Comparison of ENCODE assay signal across 12 mouse cellular contexts in genomic region chr19:21174636-21175035, GRCm38 (mm10).
DNase-seq lines count a peak whose midpoint lies in the region; ATAC-seq and TF ChIP-seq lines count a peak whose summit lies in the region.
"Had no signal": no experiment of that assay in that cellular context is flagged by ENCODE, and none has a peak within 500 bp of the region (broad histone marks: within the 10 kb centered on the region; RNA-seq: fewer than 3 reads in every experiment).

No protein-coding gene starts in this region.

- no peak for TF ChIP-seq CTCF in kidney, adult 2 months (conservative IDR thresholded peaks at IDR 0.05; ENCODE audit: insufficient read depth, insufficient read length, low read depth, low read length)

- H3K27ac ChIP-seq in kidney, adult 2 months (ENCODE audit: insufficient read depth, low read depth, low read length): peak overlapping the region; percentile 12; the same call in 1 of the 2 replicates
- H3K27ac ChIP-seq in neural tube, embryonic 15.5 days (replicated peaks): no peak overlapping the region
- no peak overlapping the region for H3K27ac ChIP-seq in hindbrain, embryonic 14.5 days
- H3K27ac ChIP-seq: forebrain, embryonic 15.5 days had no signal

- H3K9me3 ChIP-seq in neural tube, embryonic 15.5 days (replicated peaks): no peaks in the 10 kb centered on the region
- no peaks in the 10 kb centered on the region for H3K9me3 ChIP-seq in hindbrain, embryonic 14.5 days (ENCODE audit: control insufficient read depth, low read length)
- H3K9me3 ChIP-seq: forebrain, embryonic 15.5 days had no signal

- H3K4me2 ChIP-seq in neural tube, embryonic 15.5 days: no peak overlapping the region
- no peak overlapping the region for H3K4me2 ChIP-seq in hindbrain, embryonic 14.5 days (replicated peaks)
- H3K4me2 ChIP-seq: forebrain, embryonic 15.5 days; midbrain, embryonic 11.5 days had no signal

- no peak for TF ChIP-seq POLR2A in kidney, adult 2 months (IDR thresholded peaks at IDR 0.05; ENCODE audit: low read depth, low read length)

- DNase-seq in kidney, adult 2 months: no peak
- DNase-seq in kidney, adult 11 months: no peak
- peak; percentile 22 for DNase-seq in neural tube, embryonic 10.5 days (ENCODE audit: extremely low spot score, low spot score)
- DNase-seq in hindbrain, embryonic 14.5 days (ENCODE audit: low spot score): no peak
- DNase-seq in thymus, postnatal 25 days: peak; percentile 19
- DNase-seq in ovary, adult 18-20 months (ENCODE audit: low spot score): no peak
- DNase-seq: cerebellum, postnatal 36 days; heart, adult 11 months had no signal

- no peak for ATAC-seq in neural tube, embryonic 15.5 days (ENCODE audit: low FRiP score)
- peak; percentile 48; the same call in 1 of the 2 replicates for ATAC-seq in hindbrain, embryonic 14.5 days (ENCODE audit: low FRiP score)
- no peak for ATAC-seq in activated CD4-positive, CD25-positive, alpha-beta regulatory T cell, adult 4 months
- ATAC-seq: forebrain, embryonic 15.5 days had no signal

- H3K4me1 ChIP-seq in kidney, adult 2 months (ENCODE audit: control insufficient read depth, insufficient read depth, low read length): peaks cover 11% of the 10 kb centered on the region
- no peaks in the 10 kb centered on the region for H3K4me1 ChIP-seq in neural tube, embryonic 15.5 days
- 0 out of 2 replicates have a peak, but pooled peaks cover 4% of the 10 kb centered on the region for H3K4me1 ChIP-seq in hindbrain, embryonic 14.5 days (replicated peaks; ENCODE audit: control insufficient read depth, insufficient read depth, low read length)
- H3K4me1 ChIP-seq: forebrain, embryonic 15.5 days had no signal

- 61% methylated on average over 5 of the region's 5 CpGs for WGBS in kidney, adult 2 months
- WGBS in neural tube, embryonic 15.5 days: 17% methylated on average over 5 of the region's 5 CpGs
- 15% methylated on average over 5 of the region's 5 CpGs for WGBS in hindbrain, embryonic 14.5 days

- H3K36me3 ChIP-seq in kidney, adult 2 months (ENCODE audit: control insufficient read depth, insufficient read depth, low read length): no peaks in the 10 kb centered on the region
- H3K36me3 ChIP-seq in neural tube, embryonic 15.5 days: no peaks in the 10 kb centered on the region
- H3K36me3 ChIP-seq in hindbrain, embryonic 14.5 days (replicated peaks; ENCODE audit: control insufficient read depth, insufficient read depth): no peaks in the 10 kb centered on the region
- H3K36me3 ChIP-seq: forebrain, embryonic 15.5 days had no signal

- H3K27me3 ChIP-seq in kidney, adult 2 months (replicated peaks; ENCODE audit: control insufficient read depth, insufficient read depth, low read length): no peaks in the 10 kb centered on the region
- H3K27me3 ChIP-seq in neural tube, embryonic 15.5 days (replicated peaks): no peaks in the 10 kb centered on the region
- no peaks in the 10 kb centered on the region for H3K27me3 ChIP-seq in hindbrain, embryonic 14.5 days (ENCODE audit: control insufficient read depth, insufficient read depth, low read length)
- H3K27me3 ChIP-seq: forebrain, embryonic 15.5 days had no signal

- H3K4me3 ChIP-seq in kidney, adult 2 months (ENCODE audit: insufficient read depth, low read depth, low read length): no peak overlapping the region
- no peak overlapping the region for H3K4me3 ChIP-seq in neural tube, embryonic 15.5 days (replicated peaks)
- no peak overlapping the region for H3K4me3 ChIP-seq in hindbrain, embryonic 14.5 days (replicated peaks; ENCODE audit: low read length)
- H3K4me3 ChIP-seq: forebrain, embryonic 15.5 days had no signal

- H3K9ac ChIP-seq in neural tube, embryonic 15.5 days (replicated peaks): no peak overlapping the region
- H3K9ac ChIP-seq in hindbrain, embryonic 14.5 days: no peak overlapping the region
- H3K9ac ChIP-seq: forebrain, embryonic 15.5 days had no signal

Comparison
In these comparisons a context has a peak if more than half of its experiments do, and no peak if none do; other contexts are left out.
1. DNase-seq: peak in neural tube, embryonic 10.5 days (single experiment) and thymus, postnatal 25 days (single experiment); none in kidney, adult 2 months (single experiment), kidney, adult 11 months (single experiment), hindbrain, embryonic 14.5 days (single experiment) and ovary, adult 18-20 months (single experiment).